Mouse (Mus musculus): ENCODE data around the gene Cdk5. TPM values are rescaled to one million over a fixed set of nuclear protein-coding genes. Genes with fewer than 3 reads are reported as not detected.

Cdk5 gene
- polyA plus RNA-seq, 1 experiment, result 52.3 TPM

- Histone ChIP-seq H3K27ac (ENCODE audit: control insufficient read depth, insufficient read depth, low read depth, low read length) (no peak overlapping the region), H3K4me1 (ENCODE audit: control insufficient read depth, insufficient read depth, low read length) (peaks cover 22% of the 10 kb centered on the region), H3K4me3 (ENCODE audit: control insufficient read depth, low read depth, low read length) (no peak overlapping the region), H3K36me3 (ENCODE audit: control insufficient read depth, insufficient read depth, low read length) (no peaks in the 10 kb centered on the region), H3K27me3 (ENCODE audit: control insufficient read depth, insufficient read depth, low read length) (no peaks in the 10 kb centered on the region)
- no peak for TF ChIP-seq POLR2A (IDR thresholded peaks at IDR 0.05; ENCODE audit: control insufficient read depth, low read depth, low read length)
- no peak for TF ChIP-seq CTCF (IDR thresholded peaks at IDR 0.05; ENCODE audit: control insufficient read depth, insufficient read depth, insufficient replicate concordance, low read depth, low read length)
Measured at GRCm38 (mm10) chr5:24427981-24428402, 4.7 kb upstream of the Cdk5 start.

- Histone ChIP-seq H3K36me3 (ENCODE audit: control insufficient read depth, insufficient read depth, low read length) (no peaks in the 10 kb centered on the region), H3K27ac (ENCODE audit: control insufficient read depth, insufficient read depth, low read depth, low read length) (no peak overlapping the region), H3K4me1 (ENCODE audit: control insufficient read depth, insufficient read depth, low read length) (peaks cover 22% of the 10 kb centered on the region), H3K4me3 (ENCODE audit: control insufficient read depth, low read depth, low read length) (no peak overlapping the region), H3K27me3 (ENCODE audit: control insufficient read depth, insufficient read depth, low read length) (no peaks in the 10 kb centered on the region)
- TF ChIP-seq POLR2A (IDR thresholded peaks at IDR 0.05; ENCODE audit: control insufficient read depth, low read depth, low read length) (no peak), CTCF (IDR thresholded peaks at IDR 0.05; ENCODE audit: control insufficient read depth, insufficient read depth, insufficient replicate concordance, low read depth, low read length) (no peak)
Measured at GRCm38 (mm10) chr5:24427285-24427633, 3.9 kb upstream of the Cdk5 start.

- peak overlapping the region; percentile 92 for H3K4me3 ChIP-seq (ENCODE audit: control insufficient read depth, low read depth, low read length)
- H3K36me3 ChIP-seq (ENCODE audit: control insufficient read depth, insufficient read depth, low read length), result no peaks in the 10 kb centered on the region
- peaks cover 22% of the 10 kb centered on the region for H3K4me1 ChIP-seq (ENCODE audit: control insufficient read depth, insufficient read depth, low read length)
- peak overlapping the region; percentile 3; the same call in 1 of the 2 replicates for H3K27ac ChIP-seq (ENCODE audit: control insufficient read depth, insufficient read depth, low read depth, low read length)
- TF ChIP-seq CTCF (IDR thresholded peaks at IDR 0.05; ENCODE audit: control insufficient read depth, insufficient read depth, insufficient replicate concordance, low read depth, low read length) (no peak), POLR2A (IDR thresholded peaks at IDR 0.05; ENCODE audit: control insufficient read depth, low read depth, low read length) (0 out of 2 replicates have a peak, but pooled peaks have one; percentile 19)
- no peaks in the 10 kb centered on the region for H3K27me3 ChIP-seq (ENCODE audit: control insufficient read depth, insufficient read depth, low read length)
Measured at GRCm38 (mm10) chr5:24426556-24427284, 3.4 kb upstream of the Cdk5 start.

- Histone ChIP-seq H3K4me1 (ENCODE audit: control insufficient read depth, insufficient read depth, low read length) (peaks cover 22% of the 10 kb centered on the region), H3K27ac (ENCODE audit: control insufficient read depth, insufficient read depth, low read depth, low read length) (peak overlapping the region; percentile 3; the same call in 1 of the 2 replicates)
- TF ChIP-seq CTCF (IDR thresholded peaks at IDR 0.05; ENCODE audit: control insufficient read depth, insufficient read depth, insufficient replicate concordance, low read depth, low read length), result no peak
- TF ChIP-seq POLR2A (IDR thresholded peaks at IDR 0.05; ENCODE audit: control insufficient read depth, low read depth, low read length), result no peak
Measured at GRCm38 (mm10) chr5:24426037-24426432, 2.7 kb upstream of the Cdk5 start.

DNA sequence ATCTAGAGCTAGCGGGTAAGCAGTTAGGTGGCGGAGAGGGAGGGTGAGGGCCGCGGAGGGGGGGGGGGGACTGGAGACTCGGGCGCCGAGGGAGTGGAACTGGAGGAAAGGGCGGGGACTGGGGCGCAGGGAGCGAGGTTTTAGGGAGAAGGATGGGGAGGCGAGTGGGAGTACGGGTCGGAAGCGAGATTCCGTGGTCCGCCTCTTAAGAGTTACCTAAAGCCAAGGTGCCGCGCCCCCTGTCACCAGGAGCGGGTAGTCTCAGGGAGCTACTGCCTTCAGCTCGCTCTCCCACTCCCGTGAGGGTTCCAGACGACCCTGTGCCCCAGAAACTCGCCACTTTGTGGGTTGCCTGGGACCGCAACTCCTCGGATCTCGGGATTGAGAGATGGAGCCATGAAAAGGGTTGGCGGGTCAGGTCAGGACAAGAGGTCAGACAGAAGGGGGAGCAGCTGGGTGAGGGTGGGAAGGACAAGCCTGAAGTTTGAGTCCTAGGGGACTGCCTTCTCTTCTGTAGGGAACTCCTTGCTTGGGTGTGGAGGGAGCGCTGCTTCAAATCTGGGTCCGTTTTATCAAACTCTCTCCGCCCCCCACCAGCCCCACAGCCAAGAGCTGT lies 2.2 kb upstream of the Cdk5 start:
- peak overlapping the region; percentile 22 for H3K27ac ChIP-seq (ENCODE audit: control insufficient read depth, insufficient read depth, low read depth, low read length)
- no peaks in the 10 kb centered on the region for H3K27me3 ChIP-seq (ENCODE audit: control insufficient read depth, insufficient read depth, low read length)
- peaks cover 22% of the 10 kb centered on the region for H3K4me1 ChIP-seq (ENCODE audit: control insufficient read depth, insufficient read depth, low read length)
- TF ChIP-seq CTCF (IDR thresholded peaks at IDR 0.05; ENCODE audit: control insufficient read depth, insufficient read depth, insufficient replicate concordance, low read depth, low read length) (no peak), POLR2A (IDR thresholded peaks at IDR 0.05; ENCODE audit: control insufficient read depth, low read depth, low read length) (no peak; the same call in 1 of the 2 replicates)
- H3K36me3 ChIP-seq (ENCODE audit: control insufficient read depth, insufficient read depth, low read length), result no peaks in the 10 kb centered on the region
- peak overlapping the region; percentile 92 for H3K4me3 ChIP-seq (ENCODE audit: control insufficient read depth, low read depth, low read length)

More at GRCm38 (mm10) chr5:24426037-24426432, 2.7 kb upstream of the Cdk5 start:
- Histone ChIP-seq H3K36me3 (ENCODE audit: control insufficient read depth, insufficient read depth, low read length) (no peaks in the 10 kb centered on the region), H3K4me3 (ENCODE audit: control insufficient read depth, low read depth, low read length) (peak overlapping the region; percentile 92), H3K27me3 (ENCODE audit: control insufficient read depth, insufficient read depth, low read length) (no peaks in the 10 kb centered on the region)

- H3K4me3 ChIP-seq (ENCODE audit: control insufficient read depth, low read depth, low read length), result peak overlapping the region; percentile 92
- no peaks in the 10 kb centered on the region for H3K27me3 ChIP-seq (ENCODE audit: control insufficient read depth, insufficient read depth, low read length)
- peaks cover 22% of the 10 kb centered on the region for H3K4me1 ChIP-seq (ENCODE audit: control insufficient read depth, insufficient read depth, low read length)
- H3K36me3 ChIP-seq (ENCODE audit: control insufficient read depth, insufficient read depth, low read length), result no peaks in the 10 kb centered on the region
- TF ChIP-seq POLR2A (IDR thresholded peaks at IDR 0.05; ENCODE audit: control insufficient read depth, low read depth, low read length), result peak; percentile 39; the same call in 1 of the 2 replicates
- no peak for TF ChIP-seq CTCF (IDR thresholded peaks at IDR 0.05; ENCODE audit: control insufficient read depth, insufficient read depth, insufficient replicate concordance, low read depth, low read length)
- peak overlapping the region; percentile 95 for H3K27ac ChIP-seq (ENCODE audit: control insufficient read depth, insufficient read depth, low read depth, low read length)
Measured at GRCm38 (mm10) chr5:24424861-24425411, 1.6 kb upstream of the Cdk5 start.

All from testis, adult 2 months (tissue).